Mouse (Mus musculus) embryonic fibroblast, embryonic 13.5 days (primary cell): Measurements from ENCODE around the gene Bin2.

Experiments used
- CTCF ChIP-seq: IDR thresholded peaks from 2 replicates; pipeline ENCODE4 v1.5.1; 2011; ENCODE audit warnings: mild to moderate bottlenecking, control low read depth, low read length, moderate library complexity, borderline replicate concordance; ENCODE audit not compliant: insufficient read depth
- POLR2A ChIP-seq: IDR thresholded peaks from 2 replicates; pipeline ENCODE4 v1.6.1; 2011; ENCODE audit warnings: low read depth, mild to moderate bottlenecking, control low read depth, low read length, moderate library complexity

- TF ChIP-seq CTCF (no peak), POLR2A (no peak)
Measured at GRCm38 (mm10) chr15:100630126-100630525, 39.2 kb downstream of the Bin2 start.
